Mouse (Mus musculus) megakaryocyte, embryonic 14.5 days (primary cell): ENCODE measurements around the gene Chrd.

Experiments used
- FLI1 ChIP-seq: IDR thresholded peaks from 2 replicates; pipeline ENCODE4 v1.6.1; 2012; ENCODE audit warnings: low read length, inconsistent platforms, mixed read lengths
- GATA1 ChIP-seq: IDR thresholded peaks from 3 replicates; pipeline ENCODE4 v1.6.1; 2012; ENCODE audit warnings: mixed read lengths, low read length, inconsistent platforms, borderline replicate concordance

GRCm38 (mm10) chr16:20723247-20723646, 9.7 kb upstream of the Chrd start:
- TF ChIP-seq GATA1: no peak
- TF ChIP-seq FLI1: no peak
